Mouse (Mus musculus) heart, adult 2 months (tissue): ENCODE data around the gene Sh2d5. TPM values are rescaled to one million over a fixed set of nuclear protein-coding genes. Genes with fewer than 3 reads are reported as not detected.

ENCODE experiments used
- DNase-seq, 2 experiments: peaks; one replicate each; pipeline ENCODE4 v3.0.0; 2021
- H3K27ac ChIP-seq: fragments of 200-600 bp; 2 replicates; pipeline ENCODE4 v1.8.1; 2022
- H3K27me3 ChIP-seq: fragments of 200-500 bp; 2 replicates; pipeline ENCODE4 v1.6.1; 2012; ENCODE audit warnings: mild to moderate bottlenecking, low read length, inconsistent platforms, mixed read lengths; ENCODE audit not compliant: control insufficient read depth, insufficient read depth
- H3K36me3 ChIP-seq: fragments of 200-500 bp; 2 replicates; pipeline ENCODE4 v1.6.1; 2012; ENCODE audit warnings: low read length, inconsistent platforms; ENCODE audit not compliant: control insufficient read depth, insufficient read depth
- H3K4me1 ChIP-seq: fragments of 200-500 bp; 2 replicates; pipeline ENCODE4 v1.6.1; 2011; ENCODE audit warnings: low read length; ENCODE audit not compliant: control insufficient read depth, insufficient read depth
- H3K4me3 ChIP-seq: fragments of 200-600 bp; 2 replicates; pipeline ENCODE4 v1.8.1; 2022
- H3K79me2 ChIP-seq: fragments of 200-500 bp; replicated peaks from 2 replicates; pipeline ENCODE4 v1.6.1; 2012; ENCODE audit warnings: mild to moderate bottlenecking, inconsistent platforms, low read length, moderate library complexity, mixed read lengths; ENCODE audit not compliant: control insufficient read depth, insufficient read depth
- H3K9ac ChIP-seq: fragments of 200-500 bp; 2 replicates; pipeline ENCODE4 v1.6.1; 2012; ENCODE audit warnings: low read depth, mild to moderate bottlenecking, control low read depth, inconsistent platforms, low read length, mixed read lengths
- CTCF ChIP-seq: fragments of 200-600 bp; IDR thresholded peaks from 2 replicates; pipeline ENCODE4 v1.8.1; 2022; ENCODE audit warnings: antibody characterized with exemption, mild to moderate bottlenecking, moderate library complexity
- EP300 ChIP-seq: fragments of 200-500 bp; IDR thresholded peaks from 2 replicates; pipeline ENCODE4 v1.6.1; 2011; ENCODE audit warnings: low read depth, low read length, control low read depth; ENCODE audit not compliant: insufficient read depth
- POLR2A ChIP-seq: fragments of 200-500 bp; IDR thresholded peaks from 2 replicates; pipeline ENCODE4 v1.6.1; 2011; ENCODE audit warnings: mild to moderate bottlenecking, low read depth, low read length, control low read depth; ENCODE audit not compliant: insufficient read depth
- WGBS: fragments of 180-500 bp; shearing (Covaris S2); methylation state at CpG from one replicate; pipeline ENCODE4 v1.1.7; 2018; 5-methylcytosine and 5-hydroxymethylcytosine counted together
- intact Hi-C: fragments of 180-260 bp; cut with DNase I; formaldehyde crosslinking; loops from one replicate; pipeline ENCODE4 v1.15.1; 2025
- polyA plus RNA-seq: library from polyadenylated mRNA; depleted of rRNA; stranded (reverse); fragments of >200 nt; gene quantifications from 2 replicates; pipeline ENCODE4 v1.2.3, GENCODE M21; 2012
- total RNA-seq, 2 experiments: library from RNA; stranded (reverse); gene quantifications; 2 replicates each; pipeline ENCODE4 v1.2.3; 2021

Sh2d5 gene
- total and polyA plus RNA-seq, 3 experiments, result 0.16 TPM; not detected in 2

DNA sequence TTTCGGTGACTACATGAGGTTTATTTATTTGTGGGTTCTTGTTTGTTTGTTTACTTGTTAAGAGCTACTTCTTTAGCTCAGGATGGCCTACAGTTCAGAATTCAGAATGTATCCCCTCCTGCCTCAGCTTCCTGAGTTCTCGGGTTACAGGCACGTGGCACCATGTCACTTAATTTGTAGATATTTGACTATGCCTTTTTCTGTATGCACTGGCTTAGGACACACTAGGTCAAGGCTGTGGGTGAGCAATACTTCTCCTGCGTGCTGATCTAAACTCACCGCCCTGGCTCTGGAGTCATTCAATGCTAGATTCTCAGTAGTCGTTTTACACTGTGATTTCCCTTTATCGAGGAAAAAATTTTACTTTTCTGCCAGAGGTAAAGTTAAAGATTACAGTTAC is 29.4 kb upstream of the Sh2d5 start:
- DNase-seq, result no peak
- H3K9ac ChIP-seq, result no peak overlapping the region
- intact Hi-C loops, result no loop called here
- H3K4me1 ChIP-seq, result peaks cover 14% of the 10 kb centered on the region
- no peaks in the 10 kb centered on the region for H3K27me3 ChIP-seq
- H3K4me3 ChIP-seq, result no peak overlapping the region
- TF ChIP-seq EP300 (no peak), POLR2A (no peak), CTCF (no peak)
- peaks cover 10% of the 10 kb centered on the region for H3K79me2 ChIP-seq
- peaks cover 28% of the 10 kb centered on the region for H3K36me3 ChIP-seq
- 60% methylated on average over 7 of the region's 7 CpGs for WGBS
- H3K27ac ChIP-seq, result no peak overlapping the region

DNA sequence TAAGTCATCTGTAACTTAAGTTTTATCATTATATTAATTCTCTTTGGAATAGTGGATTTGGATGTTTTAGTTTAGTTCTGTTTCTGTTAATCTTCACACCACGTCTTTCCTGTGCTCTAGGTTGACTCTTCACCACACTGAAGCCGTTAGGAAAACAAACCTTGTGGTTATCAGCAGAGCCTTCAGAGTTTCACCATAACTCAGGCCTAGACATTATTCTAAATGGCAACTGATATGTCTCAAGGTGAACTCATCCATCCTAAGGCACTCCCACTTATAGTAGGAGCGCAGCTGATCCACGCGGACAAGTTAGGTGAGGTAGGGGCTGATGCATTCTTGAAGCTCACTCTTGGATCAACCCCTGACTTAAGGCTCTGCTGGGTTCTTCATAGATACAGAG is 28.8 kb upstream of the Sh2d5 start:
- peaks cover 28% of the 10 kb centered on the region for H3K36me3 ChIP-seq
- H3K4me3 ChIP-seq, result no peak overlapping the region
- WGBS, result 71% methylated on average over 5 of the region's 5 CpGs
- peaks cover 10% of the 10 kb centered on the region for H3K79me2 ChIP-seq
- no peak overlapping the region for H3K9ac ChIP-seq
- H3K27me3 ChIP-seq, result no peaks in the 10 kb centered on the region
- intact Hi-C loops, result no loop called here
- DNase-seq, result no peak
- peaks cover 13% of the 10 kb centered on the region for H3K4me1 ChIP-seq
- H3K27ac ChIP-seq, result no peak overlapping the region
- TF ChIP-seq EP300 (no peak), POLR2A (no peak), CTCF (no peak)

- Histone ChIP-seq H3K27me3 (no peaks in the 10 kb centered on the region), H3K36me3 (peaks cover 32% of the 10 kb centered on the region), H3K27ac (no peak overlapping the region), H3K79me2 (peaks cover 8% of the 10 kb centered on the region; the same call in 1 of the 2 replicates), H3K4me3 (no peak overlapping the region), H3K4me1 (peaks cover 13% of the 10 kb centered on the region), H3K9ac (no peak overlapping the region)
- intact Hi-C loops, result no loop called here
- WGBS, result 67% methylated on average over 5 of the region's 5 CpGs
- DNase-seq, result no peak
- TF ChIP-seq POLR2A, result no peak
- TF ChIP-seq EP300, result no peak
- TF ChIP-seq CTCF, result no peak
These were observed 27.8 kb upstream of the Sh2d5 start for GRCm38 (mm10) chr4:138222396-138222795.

GRCm38 (mm10) chr4:138223623-138224022 is 26.6 kb upstream of the Sh2d5 start:
- Histone ChIP-seq H3K27me3 (no peaks in the 10 kb centered on the region), H3K4me3 (no peak overlapping the region), H3K9ac (no peak overlapping the region), H3K27ac (no peak overlapping the region), H3K79me2 (peaks cover 6% of the 10 kb centered on the region; the same call in 1 of the 2 replicates), H3K36me3 (peaks cover 25% of the 10 kb centered on the region), H3K4me1 (peaks cover 7% of the 10 kb centered on the region)
- TF ChIP-seq POLR2A (no peak), CTCF (no peak), EP300 (no peak)
- no peak for DNase-seq
- intact Hi-C loops, result no loop called here
- WGBS, result 65% methylated on average over 10 of the region's 10 CpGs

GRCm38 (mm10) chr4:138246756-138247665 is 3.2 kb upstream of the Sh2d5 start:
- Histone ChIP-seq H3K4me1 (peaks cover 5% of the 10 kb centered on the region; the same call in 1 of the 2 replicates), H3K27ac (no peak overlapping the region), H3K79me2 (no peaks in the 10 kb centered on the region), H3K36me3 (no peaks in the 10 kb centered on the region; the same call in 1 of the 2 replicates), H3K4me3 (no peak overlapping the region), H3K27me3 (no peaks in the 10 kb centered on the region), H3K9ac (no peak overlapping the region)
- intact Hi-C loops, result no loop called here
- TF ChIP-seq POLR2A (no peak), EP300 (no peak), CTCF (no peak)
- WGBS, result 56% methylated on average over 27 of the region's 27 CpGs
- no peak for DNase-seq

GRCm38 (mm10) chr4:138251819-138252218 is 1.6 kb downstream of the Sh2d5 start:
- Histone ChIP-seq H3K4me3 (peak overlapping the region; percentile 8; the same call in 1 of the 2 replicates), H3K4me1 (peaks cover 5% of the 10 kb centered on the region; the same call in 1 of the 2 replicates), H3K27ac (no peak overlapping the region), H3K9ac (no peak overlapping the region), H3K27me3 (no peaks in the 10 kb centered on the region), H3K36me3 (no peaks in the 10 kb centered on the region), H3K79me2 (no peaks in the 10 kb centered on the region)
- TF ChIP-seq POLR2A (no peak), CTCF (no peak), EP300 (no peak)
- DNase-seq, result no peak
- 2% methylated on average over 14 of the region's 14 CpGs for WGBS
- intact Hi-C loops, result no loop called here
